Mouse (Mus musculus) adrenal gland, postnatal 25 days (tissue): Measurements from ENCODE around the gene Rlbp1. TPM values are rescaled to one million over a fixed set of nuclear protein-coding genes. Genes with fewer than 3 reads are reported as not detected.

Source experiments
- DNase-seq: peaks from one replicate; pipeline ENCODE4 v3.0.0; 2021; ENCODE audit warnings: mixed read lengths
- total RNA-seq: library from RNA; stranded (reverse); gene quantifications from 2 replicates; pipeline ENCODE4 v1.2.3, GENCODE M21; 2021

The Rlbp1 gene
- total RNA-seq, 1 experiment from 2014 or later: 0.70 TPM

GRCm38 (mm10) chr7:79376516-79377275 lies 10.2 kb downstream of the Rlbp1 start:
- no peak for DNase-seq

GRCm38 (mm10) chr7:79375594-79375993 lies 11.3 kb downstream of the Rlbp1 start:
- DNase-seq: no peak

- DNase-seq: no peak
These were observed 12.8 kb downstream of the Rlbp1 start for GRCm38 (mm10) chr7:79374017-79374416.

GRCm38 (mm10) chr7:79371321-79371879 lies 15.4 kb downstream of the Rlbp1 start:
- peak; percentile 81 for DNase-seq

- DNase-seq: no peak
These were observed 17.4 kb downstream of the Rlbp1 start for GRCm38 (mm10) chr7:79369416-79369815.

- DNase-seq: no peak
These were observed 18.2 kb downstream of the Rlbp1 start for GRCm38 (mm10) chr7:79368664-79369063.

GRCm38 (mm10) chr7:79363370-79364043 lies 23.3 kb downstream of the Rlbp1 start:
- peak; percentile 47 for DNase-seq

GRCm38 (mm10) chr7:79362830-79363229 lies 24.0 kb downstream of the Rlbp1 start:
- DNase-seq: no peak

GRCm38 (mm10) chr7:79362208-79362607 lies 24.6 kb downstream of the Rlbp1 start:
- DNase-seq: no peak

- no peak for DNase-seq
These were observed 26.8 kb downstream of the Rlbp1 start for GRCm38 (mm10) chr7:79360056-79360455.

- no peak for DNase-seq
These were observed 27.7 kb downstream of the Rlbp1 start for GRCm38 (mm10) chr7:79359183-79359435.

- DNase-seq: no peak
These were observed 28.3 kb downstream of the Rlbp1 start for GRCm38 (mm10) chr7:79358350-79359182.

GRCm38 (mm10) chr7:79349738-79350386 lies 37.0 kb downstream of the Rlbp1 start:
- DNase-seq: peak; percentile 55

GRCm38 (mm10) chr7:79348816-79349215 lies 38.0 kb downstream of the Rlbp1 start:
- DNase-seq: no peak

- DNase-seq: no peak
These were observed 39.6 kb downstream of the Rlbp1 start for GRCm38 (mm10) chr7:79347108-79347813.

GRCm38 (mm10) chr7:79346555-79347075 lies 40.2 kb downstream of the Rlbp1 start:
- no peak for DNase-seq

- DNase-seq: peak; percentile 61
These were observed 40.9 kb downstream of the Rlbp1 start for GRCm38 (mm10) chr7:79345902-79346301.

GRCm38 (mm10) chr7:79336362-79336910 lies 50.4 kb downstream of the Rlbp1 start:
- DNase-seq: no peak

GRCm38 (mm10) chr7:79333419-79333818 lies 53.4 kb downstream of the Rlbp1 start:
- DNase-seq: no peak

GRCm38 (mm10) chr7:79331197-79331596 lies 55.7 kb downstream of the Rlbp1 start:
- no peak for DNase-seq

GRCm38 (mm10) chr7:79328769-79329168 lies 58.1 kb downstream of the Rlbp1 start:
- no peak for DNase-seq
